10 mouse cellular contexts compared by ENCODE assay signal in genomic region chr17:85464466-85465411, GRCm38 (mm10).
DNase-seq lines count a peak whose midpoint lies in the region; ATAC-seq lines count a peak whose summit lies in the region.
"Had no signal": no experiment of that assay in that cellular context is flagged by ENCODE, and none has a peak within 500 bp of the region (broad histone marks: within the 10 kb centered on the region; RNA-seq: fewer than 3 reads in every experiment).

No protein-coding gene starts in this region.

- no peak overlapping the region for H3K9ac ChIP-seq in heart, embryonic 14.5 days (ENCODE audit: low read length)
- H3K9ac ChIP-seq in embryonic facial prominence, embryonic 15.5 days, result no peak overlapping the region
- H3K9ac ChIP-seq in kidney, embryonic 14.5 days (ENCODE audit: low read depth, low read length), result no peak overlapping the region
- H3K9ac ChIP-seq in neural tube, embryonic 11.5 days (ENCODE audit: low read length), result no peak overlapping the region

- H3K4me2 ChIP-seq in heart, embryonic 14.5 days (ENCODE audit: low read length), result peak overlapping the region; percentile 51
- peak overlapping the region; percentile 13 for H3K4me2 ChIP-seq in embryonic facial prominence, embryonic 15.5 days (replicated peaks)
- no peak overlapping the region for H3K4me2 ChIP-seq in kidney, embryonic 14.5 days (replicated peaks; ENCODE audit: low read depth, low read length)
- H3K4me2 ChIP-seq in neural tube, embryonic 11.5 days (ENCODE audit: low read depth), result no peak overlapping the region

- peaks cover 2 to 9% of the 10 kb centered on the region in 2 experiments; a peak in 3 of 4 replicates for H3K4me1 ChIP-seq in heart, embryonic 14.5 days (ENCODE audit: control insufficient read depth in 2 of 2, insufficient read depth in 2 of 2, low read length in 2 of 2)
- H3K4me1 ChIP-seq in embryonic facial prominence, embryonic 15.5 days, result peaks cover 17% of the 10 kb centered on the region
- no peaks in the 10 kb centered on the region for H3K4me1 ChIP-seq in kidney, embryonic 14.5 days (ENCODE audit: control insufficient read depth, insufficient read depth, low read length)
- 0 out of 2 replicates have a peak, but pooled peaks cover 3% of the 10 kb centered on the region for H3K4me1 ChIP-seq in neural tube, embryonic 11.5 days (ENCODE audit: control insufficient read depth, insufficient read depth, low read length)

- no peak overlapping the region for H3K27ac ChIP-seq in heart, embryonic 14.5 days (replicated peaks in 1 of 2; ENCODE audit: control insufficient read depth in 1 of 2, insufficient read depth in 1 of 2, low read depth in 2 of 2, low read length in 2 of 2)
- no peak overlapping the region for H3K27ac ChIP-seq in embryonic facial prominence, embryonic 15.5 days (replicated peaks)
- H3K27ac ChIP-seq in kidney, embryonic 14.5 days (ENCODE audit: low read depth, low read length), result no peak overlapping the region
- H3K27ac ChIP-seq in neural tube, embryonic 11.5 days (ENCODE audit: low read depth, low read length), result no peak overlapping the region

- no peaks in the 10 kb centered on the region for H3K36me3 ChIP-seq in heart, embryonic 14.5 days (ENCODE audit: control insufficient read depth, insufficient read depth, low read length)
- H3K36me3 ChIP-seq in embryonic facial prominence, embryonic 15.5 days, result no peaks in the 10 kb centered on the region
- no peaks in the 10 kb centered on the region for H3K36me3 ChIP-seq in kidney, embryonic 14.5 days (ENCODE audit: control insufficient read depth, insufficient read depth, low read length)
- no peaks in the 10 kb centered on the region for H3K36me3 ChIP-seq in neural tube, embryonic 11.5 days (ENCODE audit: control insufficient read depth, insufficient read depth, low read length)

- peaks cover 97% of the 10 kb centered on the region for H3K27me3 ChIP-seq in heart, embryonic 14.5 days (ENCODE audit: control insufficient read depth, insufficient read depth, low read length)
- H3K27me3 ChIP-seq in embryonic facial prominence, embryonic 15.5 days, result peaks cover 93% of the 10 kb centered on the region
- peaks cover 96% of the 10 kb centered on the region for H3K27me3 ChIP-seq in kidney, embryonic 14.5 days (ENCODE audit: control insufficient read depth, insufficient read depth, low read length)
- peaks cover 95% of the 10 kb centered on the region for H3K27me3 ChIP-seq in neural tube, embryonic 11.5 days (ENCODE audit: control insufficient read depth, insufficient read depth, low read length)
- H3K27me3 ChIP-seq: CH12.LX had no signal

- H3K9me3 ChIP-seq in heart, embryonic 14.5 days (ENCODE audit: control insufficient read depth, low read length), result no peaks in the 10 kb centered on the region
- H3K9me3 ChIP-seq in embryonic facial prominence, embryonic 15.5 days (replicated peaks), result no peaks in the 10 kb centered on the region; the same call in 1 of the 2 replicates
- H3K9me3 ChIP-seq in kidney, embryonic 14.5 days (ENCODE audit: control insufficient read depth, low read length), result 0 out of 2 replicates have a peak, but pooled peaks cover 2% of the 10 kb centered on the region
- H3K9me3 ChIP-seq in neural tube, embryonic 11.5 days (ENCODE audit: control insufficient read depth, low read length), result no peaks in the 10 kb centered on the region

- no peak for DNase-seq in heart, adult 8-10 months (ENCODE audit: low spot score)
- DNase-seq in neural tube, embryonic 11.5 days (ENCODE audit: low spot score), result peak; percentile 33
- DNase-seq in left cerebral cortex, adult 11 months (ENCODE audit: low spot score), result no peak
- DNase-seq in ovary, postnatal 10 days (ENCODE audit: low spot score), result no peak
- DNase-seq: cerebellum, postnatal 14 days had no signal

- no peak for ATAC-seq in heart, embryonic 14.5 days (ENCODE audit: insufficient number of reproducible peaks, insufficient read depth, low FRiP score, low read depth)
- ATAC-seq in embryonic facial prominence, embryonic 15.5 days (ENCODE audit: insufficient number of reproducible peaks, low FRiP score, low TSS enrichment, low read depth), result 0 out of 2 replicates have a peak, but pooled peaks have one; percentile 36
- ATAC-seq in kidney, embryonic 14.5 days (ENCODE audit: low FRiP score, low TSS enrichment), result peak; percentile 62; the same call in 1 of the 2 replicates
- ATAC-seq in neural tube, embryonic 11.5 days (ENCODE audit: insufficient read depth, low FRiP score, low TSS enrichment), result no peak; the same call in 1 of the 2 replicates
- ATAC-seq in erythroblast, adult 5-6 weeks (replicated peaks; ENCODE audit: low FRiP score, poor library complexity, severe bottlenecking), result no peak

- H3K4me3 ChIP-seq in heart, embryonic 14.5 days (ENCODE audit: control insufficient read depth in 1 of 2, insufficient read depth in 1 of 2, low read depth in 1 of 2, low read length in 2 of 2), result peak overlapping the region; percentile 8 to 24; a peak in 2 of 4 replicates
- H3K4me3 ChIP-seq in embryonic facial prominence, embryonic 15.5 days (replicated peaks), result peak overlapping the region; percentile 20
- no peak overlapping the region for H3K4me3 ChIP-seq in kidney, embryonic 14.5 days (ENCODE audit: low read length)
- no peak overlapping the region for H3K4me3 ChIP-seq in neural tube, embryonic 11.5 days (ENCODE audit: low read depth, low read length)

- 2% methylated on average over 40 of the region's 40 CpGs for WGBS in heart, embryonic 14.5 days
- WGBS in embryonic facial prominence, embryonic 15.5 days, result 1% methylated on average over 40 of the region's 40 CpGs
- WGBS in kidney, embryonic 14.5 days, result 1% methylated on average over 40 of the region's 40 CpGs
- 2% methylated on average over 40 of the region's 40 CpGs for WGBS in neural tube, embryonic 11.5 days

Comparison
In these comparisons a context has a peak if more than half of its experiments do, and no peak if none do; other contexts are left out.
1. ATAC-seq: peak in embryonic facial prominence, embryonic 15.5 days (single experiment) and kidney, embryonic 14.5 days (single experiment); none in heart, embryonic 14.5 days (single experiment), neural tube, embryonic 11.5 days (single experiment) and erythroblast, adult 5-6 weeks (single experiment).
2. H3K4me2 ChIP-seq: peak in heart, embryonic 14.5 days (single experiment) and embryonic facial prominence, embryonic 15.5 days (single experiment); none in kidney, embryonic 14.5 days (single experiment) and neural tube, embryonic 11.5 days (single experiment).
3. H3K4me3 ChIP-seq: peak in heart, embryonic 14.5 days (2 of 2) and embryonic facial prominence, embryonic 15.5 days (single experiment); none in kidney, embryonic 14.5 days (single experiment) and neural tube, embryonic 11.5 days (single experiment).